Mouse (Mus musculus) mature B cell (primary cell): Measurements from ENCODE around the gene Dusp8.

Experiments
- in situ Hi-C: fragments of 300-500 bp; cut with MboI; formaldehyde crosslinking; loops from 2 replicates; pipeline ENCODE4 v1.14.3; 2019

Dusp8 gene

DNA sequence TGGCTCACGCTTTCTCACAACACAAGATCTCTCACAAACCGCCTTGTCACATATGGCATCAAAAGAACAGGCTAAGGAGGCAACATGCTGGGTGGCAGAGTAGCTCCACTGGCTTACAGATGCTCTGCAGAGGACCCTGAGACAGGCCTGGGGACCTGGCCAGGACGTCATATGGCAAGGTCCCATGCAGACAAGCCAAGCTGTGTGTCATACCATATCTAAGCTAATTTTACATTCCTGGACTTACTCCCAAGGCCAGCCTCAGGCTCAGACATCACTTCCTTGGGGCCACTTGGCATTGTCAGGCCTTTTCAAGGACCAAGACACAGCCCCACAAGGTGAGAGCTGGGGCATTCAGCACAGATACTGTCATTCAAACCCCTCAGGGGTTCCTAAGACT lies 40.2 kb downstream of the Dusp8 start:
- in situ Hi-C loops, result no loop called here

DNA sequence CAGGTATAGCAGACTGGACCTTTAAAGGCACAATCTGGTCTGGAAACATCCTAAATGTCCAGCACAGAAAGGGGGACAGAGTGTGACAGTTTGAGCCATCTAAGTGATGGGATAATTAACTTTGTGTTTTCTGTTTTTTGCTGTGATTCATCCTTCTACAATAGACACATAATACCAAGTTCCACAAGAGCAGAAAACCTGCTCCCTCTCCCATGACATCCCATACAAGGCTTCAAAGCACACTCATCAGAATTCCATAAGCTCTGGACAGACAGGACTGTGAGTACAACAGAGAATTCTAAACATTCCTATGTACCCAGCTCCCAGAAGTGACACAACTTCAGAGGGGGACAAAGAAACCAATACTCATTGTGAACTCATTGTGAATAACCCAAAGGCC lies 45.1 kb downstream of the Dusp8 start:
- in situ Hi-C loops, result no loop called here

DNA sequence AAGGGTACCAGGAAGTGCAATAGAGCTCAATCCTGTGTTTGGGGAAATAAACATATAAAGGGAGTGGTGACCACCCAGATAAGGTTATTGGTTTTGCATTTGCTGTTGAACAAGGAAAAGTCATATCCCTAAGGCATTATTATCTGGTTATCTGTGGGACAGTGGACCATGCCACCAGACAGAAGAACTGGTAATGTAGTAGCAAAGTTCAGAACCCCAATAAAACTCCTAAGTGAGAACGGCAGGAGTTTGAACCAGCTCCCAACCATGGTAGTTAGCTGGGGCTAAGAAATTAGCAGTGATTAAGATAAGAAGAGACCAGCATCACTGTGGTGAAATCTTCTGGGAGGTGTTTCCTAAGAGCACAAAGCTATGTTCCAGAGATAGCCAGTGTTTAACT lies 49.7 kb downstream of the Dusp8 start:
- in situ Hi-C loops, result no loop called here

DNA sequence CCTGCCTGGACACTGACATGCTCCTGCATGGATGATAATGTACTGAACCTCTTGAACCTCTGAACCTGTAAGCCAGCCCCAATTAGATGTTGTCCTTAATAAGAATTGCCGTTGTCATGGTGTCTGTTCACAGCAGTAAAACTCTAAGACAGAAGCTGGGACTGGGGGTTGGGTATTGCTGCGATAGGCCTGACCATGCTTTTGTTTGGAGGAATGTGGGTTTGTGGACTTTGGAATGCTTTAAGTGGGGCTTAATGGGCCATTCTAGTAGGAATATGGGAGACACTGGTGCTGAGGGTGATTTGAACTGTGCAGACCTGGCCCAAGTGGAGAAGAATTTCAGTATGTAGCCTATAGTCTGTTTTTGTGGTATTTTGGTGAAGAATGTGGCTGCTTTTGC lies 50.3 kb downstream of the Dusp8 start:
- in situ Hi-C loops, result no loop called here

DNA sequence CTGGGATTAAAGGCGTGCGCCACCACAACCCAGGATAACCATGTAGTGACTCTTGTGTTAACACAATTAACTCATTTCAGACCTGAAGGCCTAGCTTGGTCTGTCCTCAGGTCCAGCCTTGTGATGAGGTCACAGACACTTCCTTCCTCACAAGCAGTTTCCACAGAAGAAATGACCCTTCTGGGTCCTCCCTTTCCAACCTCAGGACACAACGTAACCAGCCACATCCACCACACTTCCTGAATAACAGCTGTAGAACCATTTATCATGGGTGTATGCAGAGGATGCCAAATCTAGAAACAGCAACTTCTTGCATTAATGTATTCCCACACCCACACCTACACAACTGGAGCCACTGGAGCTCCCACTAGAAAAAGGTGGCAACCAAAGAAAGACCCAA lies 54.9 kb downstream of the Dusp8 start:
- in situ Hi-C loops, result no loop called here

DNA sequence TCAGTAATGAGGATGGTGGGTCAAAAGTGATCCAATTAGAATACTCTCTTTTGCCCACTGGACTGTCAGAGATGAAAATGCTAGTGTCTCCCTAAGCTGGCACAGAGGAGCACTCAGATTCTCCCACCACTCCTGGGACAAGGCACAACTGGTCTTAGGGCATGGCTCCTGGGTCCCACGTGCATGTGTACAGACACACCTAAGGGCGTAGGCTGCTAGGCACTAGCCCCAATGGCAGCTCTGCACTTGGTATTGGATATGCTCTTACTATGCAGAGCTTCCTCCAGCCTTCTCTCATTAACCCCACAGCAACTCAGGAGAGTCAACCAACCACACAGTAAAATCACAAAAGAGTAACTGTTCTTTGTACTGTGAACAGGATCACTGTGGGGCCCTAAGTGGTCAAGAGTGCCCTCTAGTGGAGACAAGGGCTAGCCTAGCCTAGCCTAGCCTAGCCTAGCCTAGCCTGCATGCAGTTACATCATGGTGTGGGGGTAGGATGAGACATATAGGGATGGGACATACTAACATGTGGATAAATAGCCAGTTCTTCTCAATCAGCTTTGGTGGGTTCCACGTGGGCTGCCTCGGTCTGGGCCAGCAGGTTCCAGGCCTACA lies 58.0 kb downstream of the Dusp8 start:
- in situ Hi-C loops, result no loop called here

DNA sequence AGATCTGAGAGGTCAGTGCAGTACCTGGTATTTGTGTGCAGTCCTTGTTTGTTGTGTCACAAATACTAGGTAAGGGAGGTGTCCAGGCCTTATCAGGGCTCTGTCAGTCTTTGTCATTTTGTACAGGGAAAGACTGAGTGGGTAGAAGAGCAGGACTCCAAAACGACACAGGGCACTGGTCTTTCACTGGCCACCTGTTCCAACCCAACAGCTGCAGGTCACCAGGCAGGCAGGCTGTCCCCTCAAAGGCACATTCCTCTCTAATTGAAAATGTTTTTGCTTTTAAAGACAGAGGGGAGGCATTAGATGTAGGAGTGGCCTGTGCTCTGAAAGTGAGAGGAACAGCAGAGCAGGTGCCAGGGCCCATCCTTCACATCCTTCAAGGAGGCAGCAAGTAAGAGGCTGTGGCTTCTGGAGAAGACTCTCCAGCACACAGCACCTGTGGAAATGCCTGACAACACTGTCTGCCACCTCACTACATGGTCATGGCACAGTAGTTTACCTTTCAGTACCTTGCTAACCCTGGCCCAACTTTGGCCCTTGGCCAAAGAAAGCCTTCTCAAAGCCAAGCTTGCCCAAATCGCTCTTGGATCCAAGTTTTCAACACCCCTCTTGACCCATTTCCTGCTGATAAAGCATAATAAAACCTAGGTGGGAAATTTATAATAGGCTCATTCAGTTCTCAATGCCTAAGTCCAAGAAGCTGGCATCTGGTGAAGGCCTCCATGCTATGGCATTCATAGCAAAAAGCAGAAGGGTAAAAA lies 60.4 kb downstream of the Dusp8 start:
- in situ Hi-C loops, result no loop called here

DNA sequence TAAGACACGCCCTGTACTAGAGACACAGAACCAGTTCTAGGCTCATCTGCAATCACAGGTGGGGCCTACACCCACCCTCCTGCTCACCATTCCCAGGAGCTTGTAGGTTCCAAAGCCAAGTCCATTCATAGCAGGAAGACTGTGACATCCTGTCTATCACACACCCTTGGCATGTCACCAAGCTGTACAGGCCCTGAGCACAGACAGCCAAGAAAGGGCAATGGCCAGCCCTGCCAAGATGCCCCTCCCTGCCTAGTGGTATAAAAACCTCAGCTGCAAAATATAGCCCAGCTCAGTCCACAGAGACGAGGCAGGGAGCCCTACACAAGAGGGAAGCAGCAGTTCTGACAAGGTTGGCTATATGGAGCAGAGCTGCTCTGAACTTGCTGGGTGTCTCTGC lies 61.4 kb downstream of the Dusp8 start:
- in situ Hi-C loops, result no loop called here

DNA sequence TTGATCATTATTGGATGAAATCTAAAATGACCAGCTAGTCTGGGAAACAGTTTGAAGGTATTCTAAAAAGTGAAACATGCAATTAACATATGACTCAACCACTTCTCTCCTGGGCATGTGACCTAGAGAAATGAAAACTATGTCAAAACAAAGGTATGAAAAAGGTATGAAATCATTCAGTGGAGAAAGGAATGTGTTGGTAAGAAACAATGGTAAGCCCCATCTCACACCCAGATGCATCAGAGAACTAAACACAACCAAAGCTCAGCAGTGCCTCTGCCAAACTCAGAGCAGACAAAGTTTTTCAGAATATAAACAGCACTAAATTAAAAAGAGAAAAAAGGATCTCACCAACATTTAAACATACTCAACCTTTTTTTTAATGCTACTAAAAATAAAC lies 65.6 kb downstream of the Dusp8 start:
- in situ Hi-C loops, result no loop called here
